Mouse (Mus musculus) embryonic facial prominence, embryonic 14.5 days (tissue): ENCODE data around the gene Hist1h2ai. TPM values are rescaled to one million over a fixed set of nuclear protein-coding genes. Genes with fewer than 3 reads are reported as not detected.
"Not testable (repeated sequence)": the region's sequence is repeated elsewhere in the genome, so short reads cannot be mapped to it uniquely, and the experiment has no call there.

ENCODE experiments used
- ATAC-seq: fragments of 200-750 bp; cut with Nextera tagmentation; 2 replicates; pipeline ENCODE4 v1.8.0; 2017; ENCODE audit warnings: low read depth, moderate number of reproducible peaks, moderate TSS enrichment
- DNase-seq: peaks from one replicate; pipeline ENCODE4 v3.0.0-alpha.2; 2015; ENCODE audit warnings: low spot score
- H3K27ac ChIP-seq: fragments of 300-500 bp; sonication (generic); replicated peaks from 2 replicates; pipeline ENCODE4 v1.5.1; 2014; ENCODE audit warnings: low read depth, mild to moderate bottlenecking, low read length, moderate library complexity
- H3K27me3 ChIP-seq: fragments of 300-500 bp; sonication (generic); replicated peaks from 2 replicates; pipeline ENCODE4 v1.6.1; 2014; ENCODE audit warnings: low read length; ENCODE audit not compliant: control insufficient read depth, insufficient read depth
- H3K36me3 ChIP-seq: fragments of 300-500 bp; sonication (generic); 2 replicates; pipeline ENCODE4 v1.6.1; 2014; ENCODE audit warnings: low read length, mixed read lengths; ENCODE audit not compliant: control insufficient read depth, insufficient read depth
- H3K4me1 ChIP-seq: fragments of 300-500 bp; sonication (generic); 2 replicates; pipeline ENCODE4 v1.6.1; 2014; ENCODE audit warnings: antibody characterized with exemption, low read length; ENCODE audit not compliant: control insufficient read depth, insufficient read depth
- H3K4me2 ChIP-seq: fragments of 300-500 bp; sonication (generic); 2 replicates; pipeline ENCODE4 v1.6.1; 2014; ENCODE audit warnings: low read depth, mild to moderate bottlenecking, low read length, moderate library complexity, mixed read lengths
- H3K4me3 ChIP-seq: fragments of 300-500 bp; sonication (generic); 2 replicates; pipeline ENCODE4 v1.5.1; 2014; ENCODE audit warnings: low read depth, mild to moderate bottlenecking, low read length
- H3K9ac ChIP-seq: fragments of 300-500 bp; sonication (generic); 2 replicates; pipeline ENCODE4 v1.6.1; 2014; ENCODE audit warnings: low read depth, mild to moderate bottlenecking, low read length, moderate library complexity, mixed read lengths
- H3K9me3 ChIP-seq: fragments of 300-500 bp; sonication (generic); 2 replicates; pipeline ENCODE4 v1.6.1; 2016; ENCODE audit warnings: low read length; ENCODE audit not compliant: control insufficient read depth
- WGBS: fragments of 180-500 bp; shearing (Covaris S2); extraction: QIAGEN DNeasy Blood & Tissue Kit; methylation state at CpG from one replicate; pipeline ENCODE4 v1.1.7; 2014; 5-methylcytosine and 5-hydroxymethylcytosine counted together
- microRNA-seq: library from miRNA; unstranded; fragments of <30 nt; microRNA quantifications from one replicate; pipeline ENCODE4, GENCODE M21; 2016; ENCODE audit warnings: borderline number of aligned reads
- polyA plus RNA-seq: library from polyadenylated mRNA; unstranded; fragments of >200 nt; fragmentation: Nextera tagmentation; extraction: Ambion mirVana; gene quantifications from 2 replicates; pipeline ENCODE4 v1.2.1, GENCODE M21; 2014

Hist1h2ai gene
- polyA plus RNA-seq, 1 experiment from 2014 or later, result 10.8 TPM

DNA sequence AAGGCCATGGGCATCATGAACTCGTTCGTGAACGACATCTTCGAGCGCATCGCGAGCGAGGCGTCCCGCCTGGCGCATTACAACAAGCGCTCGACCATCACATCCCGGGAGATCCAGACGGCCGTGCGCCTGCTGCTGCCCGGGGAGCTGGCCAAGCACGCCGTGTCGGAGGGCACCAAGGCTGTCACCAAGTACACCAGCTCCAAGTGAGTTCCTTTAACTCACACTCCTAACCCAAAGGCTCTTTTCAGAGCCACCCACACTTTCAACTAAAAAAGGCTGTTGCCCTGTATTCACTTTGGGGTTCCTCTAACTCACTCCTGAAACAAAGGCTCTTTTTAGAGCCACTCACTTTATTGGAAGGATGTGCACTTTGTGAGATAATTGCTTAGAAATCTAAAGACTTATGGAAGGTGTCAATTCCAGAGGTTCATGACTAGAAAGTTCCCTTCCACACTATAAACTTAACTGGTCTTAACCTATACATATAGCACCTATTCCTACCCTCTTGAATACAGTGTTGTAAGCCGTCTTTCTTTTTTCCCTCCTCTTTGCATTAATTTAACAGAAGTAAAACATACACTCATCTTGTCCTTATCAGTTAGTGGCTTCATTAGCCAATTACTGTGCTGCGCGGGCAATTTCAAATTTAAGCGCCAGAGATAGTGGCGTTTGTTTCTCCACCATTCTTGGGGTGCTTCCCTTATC, 38.2 kb downstream of the Hist1h2ai start:
- not testable (repeated sequence) for H3K9me3 ChIP-seq, H3K4me1 ChIP-seq, ATAC-seq, H3K27me3 ChIP-seq, H3K36me3 ChIP-seq
- H3K27ac ChIP-seq, result peak overlapping the region; percentile 92
- H3K9ac ChIP-seq, result peak overlapping the region; percentile 67
- H3K4me2 ChIP-seq, result peak overlapping the region; percentile 76
- H3K4me3 ChIP-seq, result peak overlapping the region; percentile 44
- peak; percentile 64 for DNase-seq
- 0% methylated on average over 14 of the region's 26 CpGs for WGBS

DNA sequence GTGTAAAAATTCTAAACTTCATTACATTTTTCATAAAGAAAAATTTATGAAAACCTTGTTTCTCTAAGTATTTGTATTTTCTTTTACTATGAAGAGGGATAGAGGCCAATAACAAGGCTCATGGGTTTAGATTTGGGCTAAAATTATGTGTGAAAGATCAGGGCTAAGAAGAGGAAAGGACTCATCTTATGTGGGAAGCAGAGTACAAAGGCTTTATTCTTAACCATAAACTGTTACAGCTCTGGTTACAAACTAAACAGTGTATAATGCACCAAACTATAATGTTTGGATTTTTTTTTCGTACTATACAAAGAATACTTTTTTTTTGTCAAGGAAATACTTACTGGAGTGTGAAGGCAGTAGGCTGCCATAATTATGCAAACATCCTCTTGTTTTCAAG, 39.5 kb downstream of the Hist1h2ai start:
- 52% methylated on average over 1 of the region's 1 CpGs for WGBS

More for the DNA sequence above, 39.5 kb downstream of the Hist1h2ai start:
- Histone ChIP-seq H3K27ac (no peak overlapping the region), H3K4me2 (peak overlapping the region; percentile 65), H3K27me3 (no peaks in the 10 kb centered on the region), H3K4me3 (no peak overlapping the region; the same call in 1 of the 2 replicates), H3K9me3 (no peaks in the 10 kb centered on the region), H3K9ac (no peak overlapping the region; the same call in 1 of the 2 replicates), H3K4me1 (peaks cover 7% of the 10 kb centered on the region; the same call in 1 of the 2 replicates), H3K36me3 (no peaks in the 10 kb centered on the region)
- DNase-seq (no peak), ATAC-seq (no peak)

Small RNA genes within 50 kb of the gene (microRNA-seq; reads per million reads assigned to microRNA genes)
- not detected for gene Gm44357
- not detected for gene Gm44367
- not detected for gene Gm44454

Other genes with a start within 250 kb of the Hist1h2ai start
- gene Nkapl, start 247.9 kb upstream of the Hist1h2ai start, polyA plus RNA-seq, result 2.7 and 2.9 TPM in 2 replicates
- gene Zkscan4, start 237.5 kb upstream of the Hist1h2ai start, polyA plus RNA-seq, result 3.3 and 3.4 TPM in 2 replicates
- gene Gm10065, start 237.0 kb upstream of the Hist1h2ai start, polyA plus RNA-seq, result not detected in 2 replicates
- 0.11 and 0.79 TPM in 2 replicates for gene AK157302, start 221.2 kb upstream of the Hist1h2ai start, polyA plus RNA-seq
- gene Gm11273, start 215.0 kb upstream of the Hist1h2ai start, polyA plus RNA-seq, result 5.9 and 6.8 TPM in 2 replicates
- 8.5 and 9.8 TPM in 2 replicates for gene Zkscan8, start 185.3 kb upstream of the Hist1h2ai start, polyA plus RNA-seq
- 0.14 and 0.28 TPM in 2 replicates for gene Olfr1366, start 173.6 kb upstream of the Hist1h2ai start, polyA plus RNA-seq
- 0.12 TPM in 1 of 2 replicates, not detected in the other for gene Olfr1535, start 156.5 kb upstream of the Hist1h2ai start, polyA plus RNA-seq
- not detected in 2 replicates for gene Olfr1364, start 134.7 kb upstream of the Hist1h2ai start, polyA plus RNA-seq
- not detected in 2 replicates for gene Olfr1362, start 102.4 kb upstream of the Hist1h2ai start, polyA plus RNA-seq
- gene Olfr11, start 73.9 kb upstream of the Hist1h2ai start, polyA plus RNA-seq, result not detected in 2 replicates
- 0.12 and 0.25 TPM in 2 replicates for gene Olfr1361, start 53.0 kb upstream of the Hist1h2ai start, polyA plus RNA-seq
- not detected in 2 replicates for gene Olfr1360, start 39.0 kb upstream of the Hist1h2ai start, polyA plus RNA-seq
- gene Olfr1359, start 18.3 kb upstream of the Hist1h2ai start, polyA plus RNA-seq, result 0.31 TPM in 1 of 2 replicates, not detected in the other
- 1.4 and 1.8 TPM in 2 replicates for gene Hist1h2bl, start 279 bp upstream of the Hist1h2ai start, polyA plus RNA-seq
- 9.5 and 9.6 TPM in 2 replicates for gene Hist1h3h, start 1.2 kb downstream of the Hist1h2ai start, polyA plus RNA-seq
- 2.2 and 2.9 TPM in 2 replicates for gene Hist1h2bm, start 5.6 kb downstream of the Hist1h2ai start, polyA plus RNA-seq
- gene Hist1h4j, start 18.6 kb downstream of the Hist1h2ai start, polyA plus RNA-seq, result 1.2 TPM in 2 replicates
- gene Hist1h4k, start 34.1 kb downstream of the Hist1h2ai start, polyA plus RNA-seq, result 3.8 and 6.2 TPM in 2 replicates
- 5.5 and 8.4 TPM in 2 replicates for gene Hist1h2ak, start 37.4 kb downstream of the Hist1h2ai start, polyA plus RNA-seq
- gene Hist1h2bn, start 37.7 kb downstream of the Hist1h2ai start, polyA plus RNA-seq, result 3.5 and 4.1 TPM in 2 replicates
- 10.0 and 11.8 TPM in 2 replicates for gene Hist1h1b, start 64.2 kb downstream of the Hist1h2ai start, polyA plus RNA-seq
- 127 and 141 TPM in 2 replicates for gene Hist1h3i, start 66.9 kb downstream of the Hist1h2ai start, polyA plus RNA-seq
- gene Hist1h2an, start 70.8 kb downstream of the Hist1h2ai start, polyA plus RNA-seq, result 6.0 and 6.4 TPM in 2 replicates
- gene Hist1h2bp, start 71.0 kb downstream of the Hist1h2ai start, polyA plus RNA-seq, result 0.56 and 0.61 TPM in 2 replicates
- 13.6 and 14.1 TPM in 2 replicates for gene Hist1h2bq, start 93.8 kb downstream of the Hist1h2ai start, polyA plus RNA-seq
- not detected in 2 replicates for gene Hist1h2ao, start 94.0 kb downstream of the Hist1h2ai start, polyA plus RNA-seq
- gene Hist1h4m, start 95.3 kb downstream of the Hist1h2ai start, polyA plus RNA-seq, result not detected in 2 replicates
- gene Hist1h4n, start 115.8 kb downstream of the Hist1h2ai start, polyA plus RNA-seq, result 14.1 and 16.4 TPM in 2 replicates
- 2,692 and 2,964 TPM in 2 replicates for gene Hist1h2ap, start 117.1 kb downstream of the Hist1h2ai start, polyA plus RNA-seq
- 13.5 and 14.4 TPM in 2 replicates for gene Hist1h2br, start 117.3 kb downstream of the Hist1h2ai start, polyA plus RNA-seq
- gene Zfp184, start 228.7 kb downstream of the Hist1h2ai start, polyA plus RNA-seq, result 7.6 and 8.9 TPM in 2 replicates